Mouse (Mus musculus) kidney, adult 9 months (tissue): ENCODE data around the gene Gabra6.

Experiments
- DNase-seq: peaks from one replicate; pipeline ENCODE4 v3.0.0; 2022

The Gabra6 gene

GRCm38 (mm10) chr11:42320882-42321281, at the start of gene Gabra6:
Gabra6 (minus strand) TSS chr11:42321072.
- no peak for DNase-seq

- DNase-seq, result no peak
Observed at GRCm38 (mm10) chr11:42365544-42365943, 44.7 kb upstream of the Gabra6 start.

- peak; percentile 1 for DNase-seq
Observed at GRCm38 (mm10) chr11:42332121-42332520, 11.2 kb upstream of the Gabra6 start.

- no peak for DNase-seq
Observed at GRCm38 (mm10) chr11:42326262-42326661, 5.4 kb upstream of the Gabra6 start.

- DNase-seq, result no peak
Observed at GRCm38 (mm10) chr11:42321560-42321959, 688 bp upstream of the Gabra6 start.

- DNase-seq, result no peak
Observed at GRCm38 (mm10) chr11:42319521-42319920, 1.4 kb downstream of the Gabra6 start.

GRCm38 (mm10) chr11:42319101-42319500, 1.8 kb downstream of the Gabra6 start:
- DNase-seq, result no peak

- no peak for DNase-seq
Observed at GRCm38 (mm10) chr11:42317985-42318384, 2.9 kb downstream of the Gabra6 start.

- no peak for DNase-seq
Observed at GRCm38 (mm10) chr11:42314850-42315249, 6.0 kb downstream of the Gabra6 start.

- no peak for DNase-seq
Observed at GRCm38 (mm10) chr11:42310892-42311291, 10.0 kb downstream of the Gabra6 start.

- no peak for DNase-seq
Observed at GRCm38 (mm10) chr11:42309086-42309485, 11.8 kb downstream of the Gabra6 start.

GRCm38 (mm10) chr11:42306095-42306494, 14.8 kb downstream of the Gabra6 start:
- no peak for DNase-seq

GRCm38 (mm10) chr11:42258978-42259377, 61.9 kb downstream of the Gabra6 start:
- no peak for DNase-seq
